Mouse (Mus musculus): ENCODE data around the gene Gm21874. TPM values are rescaled to one million over a fixed set of nuclear protein-coding genes. Genes with fewer than 3 reads are reported as not detected.
"Not testable (repeated sequence)": the region's sequence is repeated elsewhere in the genome, so short reads cannot be mapped to it uniquely, and the experiment has no call there.

Gene Gm21874
- polyA plus RNA-seq (2015; fragmentation: Nextera tagmentation; extraction: Ambion mirVana) = not detected in 2 replicates

- not testable (repeated sequence) for ATAC-seq (replicated peaks; ENCODE audit: insufficient number of reproducible peaks, insufficient read depth, low FRiP score, low read depth); H3K27ac ChIP-seq; H3K9ac ChIP-seq
Measured at GRCm38 (mm10) chrY:9416048-9416447, at the start of gene Gm21874. Gene Gm21874, minus strand, starts transcription at chrY:9416148.

More at GRCm38 (mm10) chrY:9416048-9416447, at the start of gene Gm21874:
- not testable (repeated sequence) for H3K27me3 ChIP-seq; H3K4me2 ChIP-seq; H3K4me1 ChIP-seq (replicated peaks); H3K4me3 ChIP-seq; H3K9me3 ChIP-seq (replicated peaks); H3K36me3 ChIP-seq

Other genes with a start within 250 kb of the Gm21874 start
- gene Gm21721, start 214.0 kb downstream of the Gm21874 start, polyA plus RNA-seq (2015; fragmentation: Nextera tagmentation; extraction: Ambion mirVana) = not detected in 2 replicates
- gene Gm21812, start 69.0 kb downstream of the Gm21874 start, polyA plus RNA-seq (2015; fragmentation: Nextera tagmentation; extraction: Ambion mirVana) = not detected in 2 replicates

Data from heart, embryonic 15.5 days (tissue).